Mouse (Mus musculus): ENCODE results near the gene Gpr183. TPM values are rescaled to one million over a fixed set of nuclear protein-coding genes. Genes with fewer than 3 reads are reported as not detected.

Gpr183 gene
- polyA plus RNA-seq, 1 experiment from 2014 or later = not detected

DNA sequence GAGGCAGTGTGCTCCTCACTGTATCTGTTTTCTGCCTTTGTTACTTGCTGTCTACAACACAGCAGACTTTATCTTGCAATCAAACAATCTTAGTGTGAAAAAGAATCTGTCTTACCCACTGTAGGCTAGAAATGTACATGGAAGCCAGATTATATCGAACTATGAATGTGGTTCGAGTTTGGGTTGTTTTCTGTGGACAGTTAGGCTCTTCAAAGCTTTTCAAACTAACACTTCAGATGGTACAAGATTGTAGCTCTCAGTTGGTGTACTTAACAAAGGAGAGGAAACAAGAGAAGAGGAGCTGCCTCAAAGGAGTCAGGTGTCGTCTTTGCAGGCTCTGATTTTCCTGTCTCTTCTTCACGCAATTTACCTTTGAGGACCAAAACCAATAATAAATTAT lies 22.7 kb upstream of the Gpr183 start:
- H3K27me3 ChIP-seq = no peaks in the 10 kb centered on the region
- TF ChIP-seq CTCF (IDR thresholded peaks at IDR 0.05) = no peak
- in situ Hi-C loops (cut with MboI; ENCODE audit: low pct_unique_long_range_greater_than_20kb) = no loop called here
- ChIA-PET POLR2A (interaction anchor here (0.7 kb wide), 1 partner anchor 29 kb away, joined by 4 read pairs; no protein-coding TSS in a partner anchor), CTCF (interaction anchor here (1.1 kb wide), 1 partner anchor 36 kb away, joined by 5 read pairs; no protein-coding TSS in a partner anchor)
- ATAC-seq = no peak
- DNase-seq (ENCODE audit: low read depth, low spot score) = no peak

GRCm38 (mm10) chr14:121987287-121987686 lies 22.3 kb upstream of the Gpr183 start:
- no peak for TF ChIP-seq CTCF (IDR thresholded peaks at IDR 0.05)
- ChIA-PET CTCF (interaction anchor here (0.6 to 1.1 kb wide), 2 partner anchors 26 to 36 kb away, joined by 3 to 5 read pairs; no protein-coding TSS in a partner anchor), POLR2A (interaction anchor here (0.7 kb wide), 1 partner anchor 29 kb away, joined by 4 read pairs; no protein-coding TSS in a partner anchor)
- ATAC-seq (no peak), DNase-seq (ENCODE audit: low read depth, low spot score) (no peak)
- no peaks in the 10 kb centered on the region for H3K27me3 ChIP-seq
- in situ Hi-C loops (cut with MboI; ENCODE audit: low pct_unique_long_range_greater_than_20kb) = no loop called here

- CTCF ChIA-PET = no interaction called here
- in situ Hi-C loops (cut with MboI; ENCODE audit: low pct_unique_long_range_greater_than_20kb) = no loop called here
- ATAC-seq = no peak
Observed at GRCm38 (mm10) chr14:121986028-121986427, 21.0 kb upstream of the Gpr183 start.

DNA sequence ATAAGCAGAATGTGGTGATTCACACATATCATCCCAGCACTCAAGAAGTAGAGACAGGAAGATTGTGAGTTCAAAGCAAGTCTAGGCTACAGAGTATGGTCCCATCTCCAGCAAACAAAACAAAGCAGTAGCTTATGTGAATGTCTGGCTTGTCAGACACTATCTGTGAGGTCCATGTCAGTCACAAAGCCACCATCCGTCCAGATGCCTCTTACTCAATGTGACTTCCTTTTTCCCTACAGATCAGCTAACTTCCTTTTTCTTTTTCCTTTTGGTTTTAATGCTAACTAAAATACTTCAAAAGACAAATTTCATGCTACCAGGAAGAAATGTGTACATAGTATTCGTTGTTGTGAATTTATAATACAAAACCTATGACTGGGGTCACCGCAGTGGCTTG lies 20.5 kb upstream of the Gpr183 start:
- ChIA-PET CTCF (no interaction called here), POLR2A (no interaction called here)
- DNase-seq (ENCODE audit: low read depth, low spot score) = no peak
- no peak for TF ChIP-seq CTCF (IDR thresholded peaks at IDR 0.05)
- no peak for ATAC-seq
- H3K27me3 ChIP-seq = no peaks in the 10 kb centered on the region
- in situ Hi-C loops (cut with MboI; ENCODE audit: low pct_unique_long_range_greater_than_20kb) = no loop called here

More at GRCm38 (mm10) chr14:121986028-121986427, 21.0 kb upstream of the Gpr183 start:
- no peak for DNase-seq (ENCODE audit: low read depth, low spot score)
- no peaks in the 10 kb centered on the region for H3K27me3 ChIP-seq
- POLR2A ChIA-PET = no interaction called here
- no peak for TF ChIP-seq CTCF (IDR thresholded peaks at IDR 0.05)

- POLR2A ChIA-PET = no interaction called here
- ATAC-seq (peak; percentile 56), DNase-seq (ENCODE audit: low read depth, low spot score) (no peak)
- H3K27me3 ChIP-seq = no peaks in the 10 kb centered on the region
- in situ Hi-C loops (cut with MboI; ENCODE audit: low pct_unique_long_range_greater_than_20kb) = no loop called here
- no peak for TF ChIP-seq CTCF (IDR thresholded peaks at IDR 0.05)
- CTCF ChIA-PET = interaction anchor here (1.0 to 1.2 kb wide), 2 partner anchors 34 to 55 kb away, joined by 3 read pairs; no protein-coding TSS in a partner anchor
Observed at GRCm38 (mm10) chr14:121983009-121983933, 18.3 kb upstream of the Gpr183 start.

DNA sequence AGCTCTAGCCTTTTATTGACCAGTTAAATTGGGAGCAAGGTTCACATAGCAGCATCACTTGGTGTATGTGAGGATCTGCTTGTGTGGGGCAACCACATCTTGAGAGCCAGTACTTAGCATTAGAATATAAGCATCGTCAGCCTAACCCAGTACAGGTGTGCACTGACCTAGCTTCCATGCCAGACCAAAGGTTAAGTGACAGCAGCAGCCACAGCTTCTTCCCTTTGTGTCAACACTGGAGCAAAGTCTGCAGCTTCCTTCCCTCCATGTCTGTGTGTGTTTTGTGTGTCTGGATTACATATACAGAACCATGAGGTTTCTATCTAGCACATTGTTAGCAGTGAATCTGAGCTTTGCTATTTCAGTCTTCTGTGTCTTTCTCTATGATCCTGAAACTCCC lies 16.5 kb upstream of the Gpr183 start:
- no peaks in the 10 kb centered on the region for H3K27me3 ChIP-seq
- CTCF ChIA-PET = interaction anchor here (1.2 to 1.8 kb wide), 2 partner anchors 16 to 18 kb away, joined by 3 to 5 read pairs; partner anchors contain the start of gene Gpr183
- in situ Hi-C loops (cut with MboI; ENCODE audit: low pct_unique_long_range_greater_than_20kb) = no loop called here
- POLR2A ChIA-PET = no interaction called here
- DNase-seq (ENCODE audit: low read depth, low spot score) (no peak), ATAC-seq (no peak)
- no peak for TF ChIP-seq CTCF (IDR thresholded peaks at IDR 0.05)

GRCm38 (mm10) chr14:121973114-121973513 lies 8.1 kb upstream of the Gpr183 start:
- ATAC-seq (no peak), DNase-seq (ENCODE audit: low read depth, low spot score) (no peak)
- in situ Hi-C loops (cut with MboI; ENCODE audit: low pct_unique_long_range_greater_than_20kb) = no loop called here
- ChIA-PET POLR2A (no interaction called here), CTCF (no interaction called here)
- H3K27me3 ChIP-seq = no peaks in the 10 kb centered on the region
- TF ChIP-seq CTCF (IDR thresholded peaks at IDR 0.05) = no peak

- DNase-seq (ENCODE audit: low read depth, low spot score) (no peak), ATAC-seq (no peak)
- CTCF ChIA-PET = no interaction called here
- no peaks in the 10 kb centered on the region for H3K27me3 ChIP-seq
- in situ Hi-C loops (cut with MboI; ENCODE audit: low pct_unique_long_range_greater_than_20kb) = no loop called here
- no peak for TF ChIP-seq CTCF (IDR thresholded peaks at IDR 0.05)
- POLR2A ChIA-PET = no interaction called here
Observed at GRCm38 (mm10) chr14:121970402-121970801, 5.4 kb upstream of the Gpr183 start.

DNA sequence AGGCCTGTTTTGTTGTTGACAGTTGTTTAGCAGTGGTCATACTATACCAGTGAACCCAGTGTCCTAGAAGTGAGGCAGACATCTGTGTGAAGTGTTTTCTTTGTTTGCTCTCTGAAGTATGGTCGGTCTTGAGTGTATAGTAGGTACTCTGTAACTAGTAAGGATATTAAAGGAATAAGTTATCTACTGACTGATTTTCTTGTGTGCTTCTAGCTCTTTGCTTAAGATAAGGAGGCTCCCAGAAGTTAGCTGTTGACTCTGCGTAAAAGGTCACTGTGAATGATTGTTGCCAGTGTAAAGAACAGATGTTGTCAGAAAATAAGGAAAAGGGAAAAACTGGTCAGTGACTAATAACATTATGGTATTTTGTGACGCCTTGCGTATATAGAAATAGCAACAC lies 2.1 kb upstream of the Gpr183 start:
- DNase-seq (ENCODE audit: low read depth, low spot score) (no peak), ATAC-seq (no peak)
- in situ Hi-C loops (cut with MboI; ENCODE audit: low pct_unique_long_range_greater_than_20kb) = no loop called here
- no peaks in the 10 kb centered on the region for H3K27me3 ChIP-seq
- ChIA-PET CTCF (no interaction called here), POLR2A (interaction anchor here (1.8 kb wide), 1 partner anchor 9 kb away, joined by 5 read pairs; no protein-coding TSS in a partner anchor)
- TF ChIP-seq CTCF (IDR thresholded peaks at IDR 0.05) = no peak

GRCm38 (mm10) chr14:121965461-121965860 lies 466 bp upstream of the Gpr183 start:
- in situ Hi-C loops (cut with MboI; ENCODE audit: low pct_unique_long_range_greater_than_20kb) = no loop called here
- ChIA-PET CTCF (interaction anchor here (1.5 kb wide), 1 partner anchor 16 kb away, joined by 3 read pairs; no protein-coding TSS in a partner anchor), POLR2A (no interaction called here)

GRCm38 (mm10) chr14:121963942-121964335 lies 1.1 kb downstream of the Gpr183 start:
- DNase-seq (ENCODE audit: low read depth, low spot score) (no peak), ATAC-seq (peak; percentile 14)
- CTCF ChIA-PET = interaction anchor here (1.2 to 2.2 kb wide), 2 partner anchors 17 to 99 kb away, joined by 3 to 5 read pairs; no protein-coding TSS in a partner anchor
- in situ Hi-C loops (cut with MboI; ENCODE audit: low pct_unique_long_range_greater_than_20kb) = no loop called here
- POLR2A ChIA-PET = no interaction called here
- TF ChIP-seq CTCF (IDR thresholded peaks at IDR 0.05) = no peak
- H3K27me3 ChIP-seq = no peaks in the 10 kb centered on the region

More at GRCm38 (mm10) chr14:121965461-121965860, 466 bp upstream of the Gpr183 start:
- ATAC-seq (no peak), DNase-seq (ENCODE audit: low read depth, low spot score) (no peak)
- no peak for TF ChIP-seq CTCF (IDR thresholded peaks at IDR 0.05)
- H3K27me3 ChIP-seq = no peaks in the 10 kb centered on the region

Measured in Patski (cell line).